ENCODE assay signal across 8 mouse cellular contexts in genomic region chr5:36464709-36465661, GRCm38 (mm10). TPM values are rescaled to one million over a fixed set of nuclear protein-coding genes. Genes with fewer than 3 reads are reported as not detected.
DNase-seq lines count a peak whose midpoint lies in the region; ATAC-seq and TF ChIP-seq lines count a peak whose summit lies in the region.

TSS of gene Grpel1 (plus strand) at chr5:36464998.

- under 1% methylated on average over 68 of the region's 68 CpGs for WGBS in kidney, embryonic 14.5 days
- WGBS in limb, embryonic 15.5 days = under 1% methylated on average over 68 of the region's 68 CpGs

- H3K36me3 ChIP-seq in kidney, embryonic 14.5 days (ENCODE audit: control insufficient read depth, insufficient read depth, low read length) = peaks cover 16% of the 10 kb centered on the region
- H3K36me3 ChIP-seq in limb, embryonic 15.5 days = peaks cover 18% of the 10 kb centered on the region

- peak within 1 kb of the TSS; percentile 96 for H3K4me2 ChIP-seq in kidney, embryonic 14.5 days (replicated peaks; ENCODE audit: low read depth, low read length)
- H3K4me2 ChIP-seq in limb, embryonic 15.5 days = peak within 1 kb of the TSS; percentile 72

- peak within 1 kb of the TSS; percentile 86 for H3K9ac ChIP-seq in kidney, embryonic 14.5 days (ENCODE audit: low read depth, low read length)
- H3K9ac ChIP-seq in limb, embryonic 15.5 days = peak within 1 kb of the TSS; percentile 68

- peak; percentile 100 for DNase-seq in A20 (ENCODE audit: low read depth, low spot score)
- peak; percentile 100 for DNase-seq in heart, adult 9 months (ENCODE audit: low spot score in 2 of 2)
- DNase-seq in monocyte, adult 2 months (ENCODE audit: low read depth in 1 of 2, low spot score in 2 of 2) = peak; percentile 95 to 99
- DNase-seq in spleen, postnatal 36 days (ENCODE audit: low spot score in 2 of 2) = peak; percentile 99 to 100

- H3K9me3 ChIP-seq in kidney, embryonic 14.5 days (ENCODE audit: control insufficient read depth, low read length) = no peaks in the 10 kb centered on the region
- H3K9me3 ChIP-seq in limb, embryonic 15.5 days = no peaks in the 10 kb centered on the region

- H3K4me1 ChIP-seq in bone marrow macrophage, adult 2 months (ENCODE audit: control insufficient read depth, insufficient read depth, low read length) = peaks cover 7% of the 10 kb centered on the region
- H3K4me1 ChIP-seq in embryonic fibroblast, embryonic 13.5 days (ENCODE audit: control insufficient read depth, insufficient read depth, low read length) = peaks cover 12% of the 10 kb centered on the region; the same call in 1 of the 2 replicates
- peaks cover 21% of the 10 kb centered on the region for H3K4me1 ChIP-seq in kidney, embryonic 14.5 days (ENCODE audit: control insufficient read depth, insufficient read depth, low read length)
- H3K4me1 ChIP-seq in limb, embryonic 15.5 days = peaks cover 19% of the 10 kb centered on the region

- TF ChIP-seq POLR2A in bone marrow macrophage, adult 2 months (IDR thresholded peaks at IDR 0.05; ENCODE audit: borderline replicate concordance, low read depth, low read length) = no peak
- TF ChIP-seq POLR2A in embryonic fibroblast, embryonic 13.5 days (IDR thresholded peaks at IDR 0.05; ENCODE audit: low read depth, low read length) = peak; percentile 87

- peak; percentile 93 for ATAC-seq in kidney, embryonic 14.5 days (ENCODE audit: low FRiP score, low TSS enrichment)
- peak; percentile 95 for ATAC-seq in limb, embryonic 15.5 days (ENCODE audit: insufficient number of reproducible peaks, low FRiP score, low TSS enrichment, low read depth)

- H3K4me3 ChIP-seq in bone marrow macrophage, adult 2 months (ENCODE audit: insufficient read depth, low read length) = peak within 1 kb of the TSS; percentile 91
- peak within 1 kb of the TSS; percentile 92 for H3K4me3 ChIP-seq in embryonic fibroblast, embryonic 13.5 days (ENCODE audit: insufficient read depth, low read length)
- H3K4me3 ChIP-seq in kidney, embryonic 14.5 days (ENCODE audit: low read length) = peak within 1 kb of the TSS; percentile 98
- peak within 1 kb of the TSS; percentile 88 for H3K4me3 ChIP-seq in limb, embryonic 15.5 days

- no peak for TF ChIP-seq CTCF in bone marrow macrophage, adult 2 months (IDR thresholded peaks at IDR 0.05; ENCODE audit: low read depth, low read length)
- TF ChIP-seq CTCF in embryonic fibroblast, embryonic 13.5 days (IDR thresholded peaks at IDR 0.05; ENCODE audit: borderline replicate concordance, insufficient read depth, low read length) = no peak

- H3K27me3 ChIP-seq in kidney, embryonic 14.5 days (ENCODE audit: control insufficient read depth, insufficient read depth, low read length) = no peaks in the 10 kb centered on the region
- H3K27me3 ChIP-seq in limb, embryonic 15.5 days = 0 out of 2 replicates have a peak, but pooled peaks cover 7% of the 10 kb centered on the region

- H3K27ac ChIP-seq in bone marrow macrophage, adult 2 months (ENCODE audit: insufficient read depth, low read depth, low read length) = peak within 1 kb of the TSS; percentile 72
- no peak within 1 kb of the TSS for H3K27ac ChIP-seq in embryonic fibroblast, embryonic 13.5 days (ENCODE audit: insufficient read depth, low read length)
- peak within 1 kb of the TSS; percentile 55; the same call in 1 of the 2 replicates for H3K27ac ChIP-seq in kidney, embryonic 14.5 days (ENCODE audit: low read depth, low read length)
- peak within 1 kb of the TSS; percentile 77 for H3K27ac ChIP-seq in limb, embryonic 15.5 days

RNA-seq across cellular contexts. Expression of gene Grpel1, which starts in this region (rescaled TPM):
- polyA plus RNA-seq in bone marrow macrophage, adult 2 months (2012; ENCODE audit: insufficient read depth, insufficient read length, missing spikeins) = 10.4 and 11.1 TPM in 2 replicates
- 21.5 and 25.0 TPM in 2 replicates for polyA plus RNA-seq in embryonic fibroblast, embryonic 13.5 days (2011; ENCODE audit: insufficient read length, low read depth, missing spikeins)
- 60.1 and 61.8 TPM in 2 replicates for polyA plus RNA-seq in kidney, embryonic 14.5 days (2014; fragmentation: Nextera tagmentation; extraction: Ambion mirVana)
- 48.8 and 52.7 TPM in 2 replicates for polyA plus RNA-seq in limb, embryonic 15.5 days (2015; fragmentation: Nextera tagmentation; extraction: Ambion mirVana)
